Mouse (Mus musculus) CH12.LX (cell line): Measurements from ENCODE around the gene Plcg2.

ENCODE experiments used
- KAT2A ChIP-seq: IDR thresholded peaks from 2 replicates; pipeline ENCODE4 v1.6.1; 2012; ENCODE audit warnings: low read length, improper control_type of control experiment, inconsistent platforms; ENCODE audit not compliant: insufficient replicate concordance
- MAX ChIP-seq: IDR thresholded peaks from 2 replicates; pipeline ENCODE4 v1.6.1; 2011; ENCODE audit warnings: low read length, improper control_type of control experiment
- MAZ ChIP-seq: IDR thresholded peaks from 2 replicates; pipeline ENCODE4 v1.6.1; 2012; ENCODE audit warnings: low read depth, mild to moderate bottlenecking, inconsistent platforms, low read length, improper control_type of control experiment, moderate library complexity
- POLR2A ChIP-seq: IDR thresholded peaks from 2 replicates; pipeline ENCODE4 v1.6.1; 2011; ENCODE audit warnings: low read depth, mild to moderate bottlenecking, improper control_type of control experiment, low read length
- SIN3A ChIP-seq: IDR thresholded peaks from 2 replicates; pipeline ENCODE4 v1.6.1; 2012; ENCODE audit warnings: low read length, improper control_type of control experiment, inconsistent platforms

- TF ChIP-seq MAZ (no peak), MAX (no peak), POLR2A (no peak), SIN3A (no peak), KAT2A (no peak)
These were observed 35.3 kb upstream of the Plcg2 start for GRCm38 (mm10) chr8:117462701-117463284.
